Mouse (Mus musculus) erythroblast, embryonic 14.5 days (primary cell): ENCODE results near the gene Gp9.

Experiments
- GATA1 ChIP-seq: IDR thresholded peaks from 2 replicates; pipeline ENCODE4 v1.6.1; 2012; ENCODE audit warnings: low read length, inconsistent platforms, mixed read lengths
- TAL1 ChIP-seq: IDR thresholded peaks from 3 replicates; pipeline ENCODE4 v1.6.1; 2012; ENCODE audit warnings: low read length, inconsistent platforms, mixed read lengths

DNA sequence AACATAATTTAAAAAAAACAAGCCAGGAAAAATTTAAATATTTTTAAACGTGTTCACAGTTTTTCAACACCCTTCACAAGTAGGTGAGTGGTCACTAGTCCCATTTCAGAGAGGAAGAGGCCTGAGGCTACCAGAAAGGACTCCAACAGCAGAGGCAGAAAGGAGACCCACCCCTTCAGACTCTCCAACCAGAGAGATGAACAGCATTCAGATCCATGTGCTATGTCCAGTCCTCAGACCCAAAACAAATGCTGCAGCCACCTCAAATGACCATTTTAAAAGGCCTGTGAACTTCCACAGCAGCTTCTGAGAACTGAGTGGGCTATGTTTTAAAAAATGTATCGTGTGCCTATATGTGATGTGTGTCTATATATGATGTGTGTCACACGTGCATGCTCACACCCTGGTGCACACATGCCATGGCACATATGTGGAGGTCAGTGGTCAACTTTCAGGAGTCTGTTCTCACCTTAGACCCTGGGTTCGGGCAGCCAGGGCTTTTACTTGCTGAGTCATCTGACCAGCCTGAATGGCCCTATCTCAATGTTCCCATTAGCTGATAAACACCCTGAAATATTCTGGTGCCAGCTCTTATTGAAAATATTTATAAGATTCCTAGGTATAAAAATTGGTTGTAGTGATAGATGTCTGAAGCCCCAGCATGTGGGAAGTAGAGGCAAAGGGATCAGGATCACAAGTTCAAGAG lies 30.0 kb downstream of the Gp9 start:
- TF ChIP-seq GATA1 (no peak), TAL1 (no peak)
